Mouse (Mus musculus): ENCODE results near the gene Olfr1218. TPM values are rescaled to one million over a fixed set of nuclear protein-coding genes. Genes with fewer than 3 reads are reported as not detected.
"Not testable (repeated sequence)": the region's sequence is repeated elsewhere in the genome, so short reads cannot be mapped to it uniquely, and the experiment has no call there.

Olfr1218 gene
- not detected in 2 replicates for polyA plus RNA-seq (2014; fragmentation: Nextera tagmentation; extraction: Ambion mirVana)

- H3K27me3 ChIP-seq (ENCODE audit: control insufficient read depth, insufficient read depth, low read length), result no peaks in the 10 kb centered on the region
- ATAC-seq (ENCODE audit: low read depth), result no peak
- no peak within 1 kb of the TSS for H3K4me3 ChIP-seq (ENCODE audit: low read depth, low read length)
- H3K27ac ChIP-seq (ENCODE audit: low read depth, low read length), result no peak within 1 kb of the TSS
- H3K4me1 ChIP-seq (ENCODE audit: control insufficient read depth, insufficient read depth, low read length), result no peaks in the 10 kb centered on the region
- H3K4me2 ChIP-seq (ENCODE audit: low read depth, low read length), result no peak within 1 kb of the TSS
- no peak within 1 kb of the TSS for H3K9ac ChIP-seq (replicated peaks; ENCODE audit: low read depth, low read length)
- no peaks in the 10 kb centered on the region for H3K9me3 ChIP-seq (ENCODE audit: control insufficient read depth, low read length)
- H3K36me3 ChIP-seq (ENCODE audit: control insufficient read depth, insufficient read depth, low read length), result no peaks in the 10 kb centered on the region
Measured at GRCm38 (mm10) chr2:89061087-89061486, at the start of gene Olfr1218. Gene Olfr1218, minus strand, starts transcription at chr2:89061187.

- Histone ChIP-seq H3K27ac (ENCODE audit: low read depth, low read length) (no peak within 1 kb of the TSS), H3K27me3 (ENCODE audit: control insufficient read depth, insufficient read depth, low read length) (no peaks in the 10 kb centered on the region), H3K4me2 (ENCODE audit: low read depth, low read length) (no peak within 1 kb of the TSS), H3K9me3 (ENCODE audit: control insufficient read depth, low read length) (no peaks in the 10 kb centered on the region), H3K4me3 (ENCODE audit: low read depth, low read length) (no peak within 1 kb of the TSS), H3K4me1 (ENCODE audit: control insufficient read depth, insufficient read depth, low read length) (no peaks in the 10 kb centered on the region), H3K36me3 (ENCODE audit: control insufficient read depth, insufficient read depth, low read length) (no peaks in the 10 kb centered on the region), H3K9ac (replicated peaks; ENCODE audit: low read depth, low read length) (no peak within 1 kb of the TSS)
- 82% methylated on average over 3 of the region's 3 CpGs for WGBS
- ATAC-seq (ENCODE audit: low read depth), result no peak
Measured at GRCm38 (mm10) chr2:89106735-89107134, 45.7 kb upstream of the Olfr1218 start, which contains the start of gene Olfr1220. Gene Olfr1220, minus strand, starts transcription at chr2:89106835.

- no peaks in the 10 kb centered on the region for H3K27me3 ChIP-seq (ENCODE audit: control insufficient read depth, insufficient read depth, low read length)
Measured at GRCm38 (mm10) chr2:89105651-89106050, 44.7 kb upstream of the Olfr1218 start.

GRCm38 (mm10) chr2:89093848-89094247 lies 32.9 kb upstream of the Olfr1218 start:
- 95% methylated on average over 1 of the region's 1 CpGs for WGBS
- Histone ChIP-seq H3K4me1 (ENCODE audit: control insufficient read depth, insufficient read depth, low read length) (no peaks in the 10 kb centered on the region), H3K27me3 (ENCODE audit: control insufficient read depth, insufficient read depth, low read length) (no peaks in the 10 kb centered on the region), H3K27ac (ENCODE audit: low read depth, low read length) (no peak overlapping the region), H3K4me2 (ENCODE audit: low read depth, low read length) (no peak overlapping the region), H3K9ac (replicated peaks; ENCODE audit: low read depth, low read length) (no peak overlapping the region), H3K4me3 (ENCODE audit: low read depth, low read length) (no peak overlapping the region), H3K9me3 (ENCODE audit: control insufficient read depth, low read length) (no peaks in the 10 kb centered on the region), H3K36me3 (ENCODE audit: control insufficient read depth, insufficient read depth, low read length) (no peaks in the 10 kb centered on the region)
- no peak for ATAC-seq (ENCODE audit: low read depth)

More at GRCm38 (mm10) chr2:89105651-89106050, 44.7 kb upstream of the Olfr1218 start:
- no peak overlapping the region for H3K9ac ChIP-seq (replicated peaks; ENCODE audit: low read depth, low read length)
- H3K4me3 ChIP-seq (ENCODE audit: low read depth, low read length), result no peak overlapping the region
- no peaks in the 10 kb centered on the region for H3K36me3 ChIP-seq (ENCODE audit: control insufficient read depth, insufficient read depth, low read length)
- H3K27ac ChIP-seq (ENCODE audit: low read depth, low read length), result no peak overlapping the region
- H3K4me2 ChIP-seq (ENCODE audit: low read depth, low read length), result no peak overlapping the region
- no peaks in the 10 kb centered on the region for H3K4me1 ChIP-seq (ENCODE audit: control insufficient read depth, insufficient read depth, low read length)
- no peaks in the 10 kb centered on the region for H3K9me3 ChIP-seq (ENCODE audit: control insufficient read depth, low read length)
- no peak for ATAC-seq (ENCODE audit: low read depth)

GRCm38 (mm10) chr2:89083413-89083812 lies 22.4 kb upstream of the Olfr1218 start, which contains the start of gene Olfr1219:
Gene Olfr1219, minus strand, starts transcription at chr2:89083513.
- WGBS, result 67% methylated on average over 1 of the region's 1 CpGs
- Histone ChIP-seq H3K4me1 (ENCODE audit: control insufficient read depth, insufficient read depth, low read length) (no peaks in the 10 kb centered on the region), H3K36me3 (ENCODE audit: control insufficient read depth, insufficient read depth, low read length) (no peaks in the 10 kb centered on the region), H3K27ac (ENCODE audit: low read depth, low read length) (no peak within 1 kb of the TSS), H3K27me3 (ENCODE audit: control insufficient read depth, insufficient read depth, low read length) (no peaks in the 10 kb centered on the region), H3K4me3 (ENCODE audit: low read depth, low read length) (no peak within 1 kb of the TSS), H3K9me3 (ENCODE audit: control insufficient read depth, low read length) (no peaks in the 10 kb centered on the region), H3K4me2 (ENCODE audit: low read depth, low read length) (no peak within 1 kb of the TSS), H3K9ac (replicated peaks; ENCODE audit: low read depth, low read length) (no peak within 1 kb of the TSS)
- no peak for ATAC-seq (ENCODE audit: low read depth)

GRCm38 (mm10) chr2:89081487-89081886 lies 20.5 kb upstream of the Olfr1218 start:
- no peak overlapping the region for H3K27ac ChIP-seq (ENCODE audit: low read depth, low read length)
- no peaks in the 10 kb centered on the region for H3K9me3 ChIP-seq (ENCODE audit: control insufficient read depth, low read length)
- no peak overlapping the region for H3K4me2 ChIP-seq (ENCODE audit: low read depth, low read length)
- no peaks in the 10 kb centered on the region for H3K27me3 ChIP-seq (ENCODE audit: control insufficient read depth, insufficient read depth, low read length)
- H3K36me3 ChIP-seq (ENCODE audit: control insufficient read depth, insufficient read depth, low read length), result no peaks in the 10 kb centered on the region
- H3K4me3 ChIP-seq (ENCODE audit: low read depth, low read length), result no peak overlapping the region
- no peak for ATAC-seq (ENCODE audit: low read depth)
- no peaks in the 10 kb centered on the region for H3K4me1 ChIP-seq (ENCODE audit: control insufficient read depth, insufficient read depth, low read length)
- H3K9ac ChIP-seq (replicated peaks; ENCODE audit: low read depth, low read length), result no peak overlapping the region

- no peaks in the 10 kb centered on the region for H3K36me3 ChIP-seq (ENCODE audit: control insufficient read depth, insufficient read depth, low read length)
- no peak within 1 kb of the TSS for H3K4me2 ChIP-seq (ENCODE audit: low read depth, low read length)
- ATAC-seq (ENCODE audit: low read depth), result no peak
- H3K4me1 ChIP-seq (ENCODE audit: control insufficient read depth, insufficient read depth, low read length), result no peaks in the 10 kb centered on the region
- H3K9ac ChIP-seq (replicated peaks; ENCODE audit: low read depth, low read length), result no peak within 1 kb of the TSS
- H3K9me3 ChIP-seq (ENCODE audit: control insufficient read depth, low read length), result no peaks in the 10 kb centered on the region
- H3K4me3 ChIP-seq (ENCODE audit: low read depth, low read length), result no peak within 1 kb of the TSS
- 83% methylated on average over 2 of the region's 2 CpGs for WGBS
- no peaks in the 10 kb centered on the region for H3K27me3 ChIP-seq (ENCODE audit: control insufficient read depth, insufficient read depth, low read length)
- no peak within 1 kb of the TSS for H3K27ac ChIP-seq (ENCODE audit: low read depth, low read length)
Measured at GRCm38 (mm10) chr2:89031965-89032364, 29.0 kb downstream of the Olfr1218 start, which contains the start of gene Olfr1217. Gene Olfr1217, minus strand, starts transcription at chr2:89032065.

- not testable (repeated sequence) for H3K27me3 ChIP-seq (ENCODE audit: control insufficient read depth, insufficient read depth, low read length); H3K36me3 ChIP-seq (ENCODE audit: control insufficient read depth, insufficient read depth, low read length); H3K4me1 ChIP-seq (ENCODE audit: control insufficient read depth, insufficient read depth, low read length); H3K4me2 ChIP-seq (ENCODE audit: low read depth, low read length); H3K27ac ChIP-seq (ENCODE audit: low read depth, low read length); H3K4me3 ChIP-seq (ENCODE audit: low read depth, low read length); H3K9ac ChIP-seq (replicated peaks; ENCODE audit: low read depth, low read length); ATAC-seq (ENCODE audit: low read depth); H3K9me3 ChIP-seq (ENCODE audit: control insufficient read depth, low read length)
- WGBS, result 78% methylated on average over 3 of the region's 3 CpGs
Measured at GRCm38 (mm10) chr2:89021436-89021835, 39.6 kb downstream of the Olfr1218 start.

- WGBS, result 85% methylated on average over 1 of the region's 1 CpGs
- Histone ChIP-seq H3K9me3 (ENCODE audit: control insufficient read depth, low read length) (no peaks in the 10 kb centered on the region), H3K27me3 (ENCODE audit: control insufficient read depth, insufficient read depth, low read length) (no peaks in the 10 kb centered on the region), H3K9ac (replicated peaks; ENCODE audit: low read depth, low read length) (no peak within 1 kb of the TSS), H3K36me3 (ENCODE audit: control insufficient read depth, insufficient read depth, low read length) (no peaks in the 10 kb centered on the region), H3K4me1 (ENCODE audit: control insufficient read depth, insufficient read depth, low read length) (no peaks in the 10 kb centered on the region), H3K27ac (ENCODE audit: low read depth, low read length) (no peak within 1 kb of the TSS), H3K4me3 (ENCODE audit: low read depth, low read length) (no peak within 1 kb of the TSS), H3K4me2 (ENCODE audit: low read depth, low read length) (no peak within 1 kb of the TSS)
- ATAC-seq (ENCODE audit: low read depth), result no peak
Measured at GRCm38 (mm10) chr2:89018240-89018639, 42.7 kb downstream of the Olfr1218 start, which contains the start of gene Olfr1216. Gene Olfr1216, minus strand, starts transcription at chr2:89018340.
